Mouse (Mus musculus) embryonic fibroblast, embryonic 13.5 days (primary cell): ENCODE data around the gene As3mt.

Experiments
- CTCF ChIP-seq: IDR thresholded peaks from 2 replicates; pipeline ENCODE4 v1.5.1; 2011; ENCODE audit warnings: mild to moderate bottlenecking, control low read depth, low read length, moderate library complexity, borderline replicate concordance; ENCODE audit not compliant: insufficient read depth
- POLR2A ChIP-seq: IDR thresholded peaks from 2 replicates; pipeline ENCODE4 v1.6.1; 2011; ENCODE audit warnings: low read depth, mild to moderate bottlenecking, control low read depth, low read length, moderate library complexity

GRCm38 (mm10) chr19:46735241-46735640, 28.0 kb downstream of the As3mt start:
- TF ChIP-seq POLR2A = no peak
- no peak for TF ChIP-seq CTCF
